ENCODE assay signal across 8 mouse cellular contexts in the genomic region with DNA sequence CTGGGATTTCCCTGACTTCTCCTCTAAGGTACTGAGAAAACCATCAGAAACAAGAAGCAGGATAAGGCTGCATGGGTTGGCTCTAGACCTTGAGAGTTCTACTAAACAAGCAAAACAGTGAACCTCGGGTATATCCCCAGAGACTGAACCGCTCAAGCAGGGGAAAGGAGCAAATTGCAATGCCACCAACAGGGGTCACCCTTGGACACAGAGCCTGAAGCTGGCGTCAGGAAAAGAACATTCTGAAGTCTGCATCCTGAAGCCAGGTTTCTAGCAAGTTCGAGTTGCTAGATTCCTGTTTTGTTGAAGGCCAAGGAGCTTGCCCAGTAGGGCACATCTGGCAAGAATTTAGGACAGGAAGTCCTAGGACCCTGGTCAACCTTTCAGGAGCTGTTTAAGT. TPM values are rescaled to one million over a fixed set of nuclear protein-coding genes. Genes with fewer than 3 reads are reported as not detected.
DNase-seq lines count a peak whose midpoint lies in the region; ATAC-seq and TF ChIP-seq lines count a peak whose summit lies in the region.

No protein-coding gene starts in this region.

- peak; percentile 72 for DNase-seq in forebrain, embryonic 14.5 days (ENCODE audit: low spot score)
- DNase-seq in G1E (ENCODE audit: low spot score), result peak; percentile 7
- DNase-seq in cerebellum, adult 18-20 months, result peak; percentile 68 to 72
- peak; percentile 68 for DNase-seq in gastrocnemius, postnatal 14 days
- peak; percentile 79 to 85 for DNase-seq in layer of hippocampus, postnatal 10 days (ENCODE audit: low spot score in 2 of 2)
- DNase-seq in splenic B cell, adult 2 months (ENCODE audit: low read depth, low spot score), result peak; percentile 81

- H3K27ac ChIP-seq in forebrain, embryonic 14.5 days (ENCODE audit: low read depth, low read length), result no peak overlapping the region
- H3K27ac ChIP-seq in forebrain, embryonic 16.5 days (ENCODE audit: low read length), result no peak overlapping the region

- H3K4me2 ChIP-seq in forebrain, embryonic 14.5 days (ENCODE audit: low read length), result no peak overlapping the region
- no peak overlapping the region for H3K4me2 ChIP-seq in forebrain, embryonic 16.5 days (ENCODE audit: low read length)

- no peaks in the 10 kb centered on the region for H3K9me3 ChIP-seq in forebrain, embryonic 14.5 days (replicated peaks; ENCODE audit: control insufficient read depth, low read length)
- H3K9me3 ChIP-seq in forebrain, embryonic 16.5 days (ENCODE audit: control insufficient read depth, low read length), result no peaks in the 10 kb centered on the region
- no peaks in the 10 kb centered on the region for H3K9me3 ChIP-seq in G1E (replicated peaks)

- no peak overlapping the region for H3K4me3 ChIP-seq in forebrain, embryonic 14.5 days (ENCODE audit: low read depth, low read length)
- H3K4me3 ChIP-seq in forebrain, embryonic 16.5 days (replicated peaks; ENCODE audit: low read length), result no peak overlapping the region
- H3K4me3 ChIP-seq in G1E (ENCODE audit: low read depth, low read length), result no peak overlapping the region

- intact Hi-C loops in gastrocnemius, postnatal 14 days (cut with DNase I; ENCODE audit: low total_unique reads), result loop anchor here (5.0 kb wide), 2 partner anchors 177 to 263 kb away; no protein-coding TSS in a partner anchor

- peak; percentile 32; the same call in 1 of the 2 replicates for TF ChIP-seq CTCF in G1E (IDR thresholded peaks at IDR 0.05; ENCODE audit: low read depth, low read length)

- H3K27me3 ChIP-seq in forebrain, embryonic 14.5 days (replicated peaks; ENCODE audit: control insufficient read depth, insufficient read depth, low read length), result peaks cover 16% of the 10 kb centered on the region
- 0 out of 2 replicates have a peak, but pooled peaks cover 6% of the 10 kb centered on the region for H3K27me3 ChIP-seq in forebrain, embryonic 16.5 days (replicated peaks; ENCODE audit: control insufficient read depth, insufficient read depth, low read length)
- peaks cover 15% of the 10 kb centered on the region; the same call in 1 of the 2 replicates for H3K27me3 ChIP-seq in G1E (ENCODE audit: insufficient read depth, low read length)
- H3K27me3 ChIP-seq in splenic B cell, adult 2 months (ENCODE audit: control insufficient read depth, insufficient read depth, low read length, poor library complexity, severe bottlenecking), result no peaks in the 10 kb centered on the region

- no peak for ATAC-seq in forebrain, embryonic 14.5 days
- ATAC-seq in forebrain, embryonic 16.5 days, result no peak
- ATAC-seq in G1E (ENCODE audit: extremely low read depth, insufficient number of reproducible peaks, low FRiP score, poor library complexity, severe bottlenecking), result no peak; the same call in 1 of the 2 replicates
- ATAC-seq in megakaryocyte progenitor cell, adult 5-6 weeks (replicated peaks; ENCODE audit: poor library complexity), result peak; percentile 72

- WGBS in forebrain, embryonic 14.5 days, result 17% methylated on average over 4 of the region's 4 CpGs
- 11% methylated on average over 4 of the region's 4 CpGs for WGBS in forebrain, embryonic 16.5 days

- H3K4me1 ChIP-seq in forebrain, embryonic 14.5 days (ENCODE audit: control insufficient read depth, insufficient read depth, low read length), result peaks cover 4% of the 10 kb centered on the region; the same call in 1 of the 2 replicates
- peaks cover 12% of the 10 kb centered on the region for H3K4me1 ChIP-seq in forebrain, embryonic 16.5 days (replicated peaks; ENCODE audit: control insufficient read depth, insufficient read depth, low read length)
- H3K4me1 ChIP-seq in G1E (ENCODE audit: insufficient read depth, low read depth, low read length), result no peaks in the 10 kb centered on the region

- no peaks in the 10 kb centered on the region for H3K36me3 ChIP-seq in forebrain, embryonic 14.5 days (ENCODE audit: control insufficient read depth, insufficient read depth, low read length)
- H3K36me3 ChIP-seq in forebrain, embryonic 16.5 days (ENCODE audit: control insufficient read depth, insufficient read depth), result no peaks in the 10 kb centered on the region
- no peaks in the 10 kb centered on the region for H3K36me3 ChIP-seq in G1E (replicated peaks)
- H3K36me3 ChIP-seq in splenic B cell, adult 2 months (ENCODE audit: control insufficient read depth, insufficient read depth, low read length, poor library complexity, severe bottlenecking), result no peaks in the 10 kb centered on the region

- H3K9ac ChIP-seq in forebrain, embryonic 14.5 days (ENCODE audit: low read length), result no peak overlapping the region
- no peak overlapping the region for H3K9ac ChIP-seq in forebrain, embryonic 16.5 days (replicated peaks; ENCODE audit: low read depth, low read length)

RNA-seq across cellular contexts. Expression of a gene that starts 2.7 kb away (rescaled TPM):
- polyA plus RNA-seq in forebrain, embryonic 14.5 days (2014; fragmentation: Nextera tagmentation; extraction: Ambion mirVana), result 0.42 and 0.61 TPM in 2 replicates
- polyA plus RNA-seq in forebrain, embryonic 16.5 days (2015; fragmentation: Nextera tagmentation; extraction: Ambion mirVana), result 0.51 and 0.60 TPM in 2 replicates
- total RNA-seq in G1E (2014; fragmentation: Nextera tagmentation) (not detected in 2 replicates), G1E (2017) (0.17 and 0.22 TPM in 2 replicates)
- not detected in 2 replicates for polyA plus RNA-seq in G1E (2012)
- under 1 TPM; 0.11 to 0.18 TPM for total RNA-seq in gastrocnemius, postnatal 14 days (2021)
- total RNA-seq in layer of hippocampus, postnatal 10 days (2021), result 10 to 100 TPM; 19.0 to 19.9 TPM
- total RNA-seq in megakaryocyte progenitor cell, adult 5-6 weeks (2015), result not detected in 2 replicates
- total RNA-seq in megakaryocyte progenitor cell, adult 5-6 weeks (2017), result not detected in 2 replicates

Comparison
In these comparisons a context has a peak if more than half of its experiments do, and no peak if none do; other contexts are left out.
1. DNase-seq: peak in every context shown above with its lines; median percentile 82 in layer of hippocampus, postnatal 10 days; 81 in splenic B cell, adult 2 months; 72 in forebrain, embryonic 14.5 days; 70 in cerebellum, adult 18-20 months; 68 in gastrocnemius, postnatal 14 days; 7 in G1E.
2. RNA of a gene that starts 2.7 kb away (total RNA-seq): 19.0 to 19.9 TPM in layer of hippocampus, postnatal 10 days; 0.17 to 0.22 TPM in G1E, 0.11 to 0.18 TPM in gastrocnemius, postnatal 14 days and not detected in megakaryocyte progenitor cell, adult 5-6 weeks; every median in the first group is over 10 times any median in the second.